Comparison of ENCODE assay signal across 8 mouse cellular contexts in the genomic region with DNA sequence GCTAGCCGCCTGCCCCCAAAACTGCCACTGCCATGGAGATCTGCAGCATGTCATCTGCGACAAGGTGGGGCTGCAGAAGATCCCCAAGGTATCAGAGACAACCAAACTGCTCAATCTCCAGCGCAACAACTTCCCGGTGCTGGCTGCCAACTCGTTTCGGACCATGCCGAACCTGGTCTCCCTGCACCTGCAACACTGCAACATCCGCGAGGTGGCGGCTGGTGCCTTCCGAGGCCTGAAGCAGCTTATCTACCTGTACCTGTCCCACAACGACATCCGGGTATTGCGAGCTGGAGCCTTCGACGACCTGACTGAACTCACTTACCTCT. TPM values are rescaled to one million over a fixed set of nuclear protein-coding genes. Genes with fewer than 3 reads are reported as not detected.
DNase-seq lines count a peak whose midpoint lies in the region; ATAC-seq and TF ChIP-seq lines count a peak whose summit lies in the region.

No protein-coding gene starts in this region.

- H3K4me3 ChIP-seq in heart, embryonic 10.5 days = peak overlapping the region; percentile 53
- peak overlapping the region; percentile 70 for H3K4me3 ChIP-seq in E14TG2a.4 (replicated peaks; ENCODE audit: low read length)
- peak overlapping the region; percentile 34 for H3K4me3 ChIP-seq in hindbrain, embryonic 16.5 days (ENCODE audit: low read length)
- H3K4me3 ChIP-seq in layer of hippocampus, adult 2 months = no peak overlapping the region

- intact Hi-C loops in heart, postnatal 36 days (cut with DNase I) = no loop called here

- H3K4me1 ChIP-seq in heart, embryonic 10.5 days = peaks cover 28% of the 10 kb centered on the region
- peaks cover 40% of the 10 kb centered on the region for H3K4me1 ChIP-seq in E14TG2a.4 (replicated peaks; ENCODE audit: low read depth, low read length)
- H3K4me1 ChIP-seq in hindbrain, embryonic 16.5 days (ENCODE audit: control insufficient read depth, insufficient read depth, low read depth, low read length) = peaks cover 12% of the 10 kb centered on the region

- H3K4me2 ChIP-seq in hindbrain, embryonic 16.5 days (ENCODE audit: low read length) = peak overlapping the region; percentile 55

- TF ChIP-seq CTCF in E14TG2a.4 (conservative IDR thresholded peaks at IDR 0.05; ENCODE audit: low read length) = no peak
- no peak for TF ChIP-seq CTCF in layer of hippocampus, adult 2 months (conservative IDR thresholded peaks at IDR 0.05)

- H3K27ac ChIP-seq in heart, embryonic 10.5 days = peak overlapping the region; percentile 77; the same call in 1 of the 2 replicates
- no peak overlapping the region for H3K27ac ChIP-seq in hindbrain, embryonic 16.5 days (ENCODE audit: low read depth, low read length)
- no peak overlapping the region for H3K27ac ChIP-seq in layer of hippocampus, adult 2 months

- 12% methylated on average over 16 of the region's 16 CpGs for whole genome bisulfite sequencing in heart, embryonic 10.5 days
- 10% methylated on average over 16 of the region's 16 CpGs for WGBS in hindbrain, embryonic 16.5 days

- ATAC-seq in hindbrain, embryonic 16.5 days = no peak
- ATAC-seq in megakaryocyte progenitor cell, adult 5-6 weeks (replicated peaks; ENCODE audit: poor library complexity) = no peak

- DNase-seq in heart, embryonic 10.5 days (ENCODE audit: low spot score) = no peak
- DNase-seq in heart, postnatal 36 days = no peak
- peak; percentile 60 for DNase-seq in lung, postnatal 25 days (ENCODE audit: low spot score)
- DNase-seq in layer of hippocampus, adult 2 months (ENCODE audit: low spot score in 2 of 2) = no peak
- DNase-seq in ovary, postnatal 14 days (ENCODE audit: low spot score) = no peak

- no peak overlapping the region for H3K9ac ChIP-seq in hindbrain, embryonic 16.5 days (ENCODE audit: low read depth, low read length)

- H3K36me3 ChIP-seq in heart, embryonic 10.5 days = peaks cover 14% of the 10 kb centered on the region; the same call in 1 of the 2 replicates
- H3K36me3 ChIP-seq in E14TG2a.4 (ENCODE audit: insufficient read depth, low read length) = no peaks in the 10 kb centered on the region
- H3K36me3 ChIP-seq in hindbrain, embryonic 16.5 days (ENCODE audit: control insufficient read depth, insufficient read depth, low read length) = no peaks in the 10 kb centered on the region

- H3K27me3 ChIP-seq in heart, embryonic 10.5 days (ENCODE audit: insufficient read depth, poor library complexity, severe bottlenecking) = peaks cover 57% of the 10 kb centered on the region
- peaks cover 48% of the 10 kb centered on the region for H3K27me3 ChIP-seq in E14TG2a.4 (ENCODE audit: insufficient read depth, low read length)
- peaks cover 23% of the 10 kb centered on the region for H3K27me3 ChIP-seq in hindbrain, embryonic 16.5 days (replicated peaks; ENCODE audit: control insufficient read depth, insufficient read depth, low read length)

- H3K9me3 ChIP-seq in heart, embryonic 10.5 days = no peaks in the 10 kb centered on the region
- no peaks in the 10 kb centered on the region for H3K9me3 ChIP-seq in E14TG2a.4 (ENCODE audit: low read length)
- no peaks in the 10 kb centered on the region for H3K9me3 ChIP-seq in hindbrain, embryonic 16.5 days (ENCODE audit: control insufficient read depth, low read length)

RNA-seq across cellular contexts. Expression of a gene that starts 0.3 kb away (rescaled TPM):
- 0.11 and 0.28 TPM in 2 replicates for polyA plus RNA-seq in heart, embryonic 10.5 days (2016; fragmentation: Nextera tagmentation; extraction: Ambion mirVana)
- total RNA-seq in heart, postnatal 36 days (2021) = 1 to 10 TPM; 1.0 to 1.2 TPM
- polyA plus RNA-seq in hindbrain, embryonic 16.5 days (2015; fragmentation: Nextera tagmentation; extraction: Ambion mirVana) = 0.39 and 0.72 TPM in 2 replicates
- total RNA-seq in layer of hippocampus, adult 2 months (2021) = under 1 TPM; 0.28 to 0.49 TPM
- total RNA-seq in megakaryocyte progenitor cell, adult 5-6 weeks (2015) = not detected in 2 replicates
- total RNA-seq in megakaryocyte progenitor cell, adult 5-6 weeks (2017) = not detected in 2 replicates

RNA-seq across cellular contexts. Expression of a gene that starts 16.1 kb away (rescaled TPM):
- 3.2 and 6.9 TPM in 2 replicates for polyA plus RNA-seq in heart, embryonic 10.5 days (2016; fragmentation: Nextera tagmentation; extraction: Ambion mirVana)
- 10 to 100 TPM in 1 of 2 experiments, 1 to 10 TPM in 1; 9.6 to 14.2 TPM for total RNA-seq in heart, postnatal 36 days (2021)
- polyA plus RNA-seq in hindbrain, embryonic 16.5 days (2015; fragmentation: Nextera tagmentation; extraction: Ambion mirVana) = 10.0 and 11.7 TPM in 2 replicates
- 10 to 100 TPM in 1 of 2 experiments, 1 to 10 TPM in 1; 9.3 to 11.3 TPM for total RNA-seq in layer of hippocampus, adult 2 months (2021)
- total RNA-seq in megakaryocyte progenitor cell, adult 5-6 weeks (2015) = 4.4 and 5.0 TPM in 2 replicates
- 5.0 and 6.2 TPM in 2 replicates for total RNA-seq in megakaryocyte progenitor cell, adult 5-6 weeks (2017)

RNA-seq across cellular contexts. Expression of a gene that starts 36.6 kb away (rescaled TPM):
- 2.8 and 4.1 TPM in 2 replicates for polyA plus RNA-seq in heart, embryonic 10.5 days (2016; fragmentation: Nextera tagmentation; extraction: Ambion mirVana)
- 10 to 100 TPM; 26.5 to 28.9 TPM for total RNA-seq in heart, postnatal 36 days (2021)
- 1.8 and 2.3 TPM in 2 replicates for polyA plus RNA-seq in hindbrain, embryonic 16.5 days (2015; fragmentation: Nextera tagmentation; extraction: Ambion mirVana)
- total RNA-seq in layer of hippocampus, adult 2 months (2021) = 10 to 100 TPM; 18.7 to 19.5 TPM
- 18.1 and 18.6 TPM in 2 replicates for total RNA-seq in megakaryocyte progenitor cell, adult 5-6 weeks (2015)
- 2.5 and 2.7 TPM in 2 replicates for total RNA-seq in megakaryocyte progenitor cell, adult 5-6 weeks (2017)

RNA-seq across cellular contexts. Expression of a gene that starts 43.6 kb away (rescaled TPM):
- 9.3 and 12.5 TPM in 2 replicates for polyA plus RNA-seq in heart, embryonic 10.5 days (2016; fragmentation: Nextera tagmentation; extraction: Ambion mirVana)
- total RNA-seq in heart, postnatal 36 days (2021) = 1 to 10 TPM in 1 of 2 experiments, under 1 TPM in 1; 0.89 to 1.3 TPM
- polyA plus RNA-seq in hindbrain, embryonic 16.5 days (2015; fragmentation: Nextera tagmentation; extraction: Ambion mirVana) = 3.7 and 5.5 TPM in 2 replicates
- total RNA-seq in layer of hippocampus, adult 2 months (2021) = 1 to 10 TPM; 2.2 to 4.6 TPM
- total RNA-seq in megakaryocyte progenitor cell, adult 5-6 weeks (2015) = not detected in 2 replicates
- 0.20 and 2.5 TPM in 2 replicates for total RNA-seq in megakaryocyte progenitor cell, adult 5-6 weeks (2017)
